Mouse (Mus musculus): ENCODE data around the gene Hoxa7. TPM values are rescaled to one million over a fixed set of nuclear protein-coding genes. Genes with fewer than 3 reads are reported as not detected.
A peak's percentile ranks its signal among the peaks of the same experiment; 100 is the strongest.

Hoxa7 gene
- total RNA-seq, 2 experiments from 2014 or later, result 0.24 to 0.47 TPM

- intact Hi-C loops (cut with DNase I), result no loop called here
- DNase-seq, result no peak
Measured at GRCm38 (mm10) chr6:52241001-52241621, 19.5 kb upstream of the Hoxa7 start.

- intact Hi-C loops (cut with DNase I), result no loop called here
- DNase-seq, result peak; percentile 66 to 76
Measured at GRCm38 (mm10) chr6:52240389-52241000, 18.8 kb upstream of the Hoxa7 start, which contains the start of gene Hoxa10. Hoxa10 (minus strand) TSS chr6:52240854.

DNA sequence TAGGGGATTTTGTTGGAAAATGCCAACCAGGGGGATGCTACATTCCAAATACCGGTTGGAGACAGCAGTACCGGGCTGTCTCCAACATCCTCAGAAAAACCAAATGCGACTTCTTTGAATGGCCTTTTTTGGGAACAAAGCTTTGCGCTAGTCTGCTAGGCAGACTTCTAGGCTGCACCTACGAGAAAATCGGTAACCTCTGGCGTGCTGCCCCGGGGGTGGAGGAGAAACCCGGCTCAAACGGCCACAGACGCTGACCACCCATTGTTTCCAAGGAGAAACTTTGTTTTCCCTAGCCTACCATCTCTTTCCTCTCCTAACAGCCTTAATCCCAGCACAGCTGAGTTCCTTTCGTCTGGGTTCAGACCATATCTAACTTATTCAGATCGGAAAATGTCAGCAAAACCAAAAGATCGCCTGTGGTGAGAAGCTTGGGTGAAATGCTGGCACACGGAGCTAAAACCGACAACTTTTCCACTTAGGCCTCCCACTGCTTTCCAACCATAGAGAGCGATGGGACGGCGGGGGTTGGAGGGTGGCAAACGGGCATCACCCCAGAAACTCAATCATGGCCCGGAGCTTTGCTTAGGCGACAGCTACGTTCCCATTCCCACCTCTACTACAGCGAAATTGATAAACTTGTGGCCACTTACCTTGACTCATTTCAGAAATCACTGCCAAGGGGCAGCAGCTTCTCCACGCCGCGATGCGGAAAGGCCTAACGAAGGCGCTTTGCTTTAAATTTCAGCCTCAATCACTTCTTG lies 18.2 kb upstream of the Hoxa7 start:
- intact Hi-C loops (cut with DNase I), result no loop called here
- DNase-seq, result no peak

DNA sequence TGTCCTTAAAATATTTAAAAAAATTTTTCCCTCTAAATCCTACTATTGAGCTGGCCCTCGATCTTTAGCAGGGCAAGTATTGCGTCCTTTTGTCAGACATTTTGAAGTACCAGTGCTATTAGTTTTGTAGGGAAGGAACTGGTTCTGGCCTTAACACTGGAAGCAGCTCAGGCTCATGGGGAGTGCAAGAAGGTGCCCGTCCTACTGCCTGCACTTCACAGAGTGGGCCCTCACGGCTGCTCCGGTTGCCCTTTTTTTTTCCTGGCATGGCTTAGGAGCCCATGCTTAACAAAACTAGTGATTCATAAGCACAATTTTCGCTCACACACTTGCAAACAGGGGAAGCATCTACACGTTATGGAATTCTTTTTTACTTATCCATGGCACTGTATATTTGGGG lies 17.3 kb upstream of the Hoxa7 start:
- intact Hi-C loops (cut with DNase I), result no loop called here
- DNase-seq, result no peak

DNA sequence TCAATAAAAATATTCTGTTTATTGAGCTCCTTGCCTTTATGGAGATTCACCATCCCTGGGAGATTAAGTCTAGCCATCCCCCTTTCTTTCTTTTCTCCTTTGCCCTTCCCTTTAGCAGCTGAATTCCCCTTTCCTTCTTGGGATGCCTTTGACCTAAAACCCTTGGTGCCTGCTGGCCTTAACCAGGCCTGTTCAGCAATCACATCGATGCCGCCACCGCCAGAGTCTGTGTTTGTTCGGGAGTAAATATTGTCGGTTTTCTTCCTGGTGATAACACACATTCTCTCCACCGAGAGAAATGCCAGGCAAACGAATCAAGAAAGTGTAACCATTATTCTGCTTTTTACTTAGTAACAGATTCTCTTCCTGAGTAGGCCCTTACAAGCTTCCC lies 16.5 kb upstream of the Hoxa7 start:
- intact Hi-C loops (cut with DNase I), result no loop called here
- no peak for DNase-seq

GRCm38 (mm10) chr6:52237346-52238154 lies 15.9 kb upstream of the Hoxa7 start:
- no peak for DNase-seq
- intact Hi-C loops (cut with DNase I), result no loop called here

GRCm38 (mm10) chr6:52236806-52237205 lies 15.2 kb upstream of the Hoxa7 start:
- DNase-seq, result no peak
- intact Hi-C loops (cut with DNase I), result no loop called here

GRCm38 (mm10) chr6:52235866-52236265 lies 14.2 kb upstream of the Hoxa7 start:
- no peak for DNase-seq
- intact Hi-C loops (cut with DNase I), result no loop called here

GRCm38 (mm10) chr6:52235267-52235666 lies 13.6 kb upstream of the Hoxa7 start:
- no peak for DNase-seq
- intact Hi-C loops (cut with DNase I), result no loop called here

DNA sequence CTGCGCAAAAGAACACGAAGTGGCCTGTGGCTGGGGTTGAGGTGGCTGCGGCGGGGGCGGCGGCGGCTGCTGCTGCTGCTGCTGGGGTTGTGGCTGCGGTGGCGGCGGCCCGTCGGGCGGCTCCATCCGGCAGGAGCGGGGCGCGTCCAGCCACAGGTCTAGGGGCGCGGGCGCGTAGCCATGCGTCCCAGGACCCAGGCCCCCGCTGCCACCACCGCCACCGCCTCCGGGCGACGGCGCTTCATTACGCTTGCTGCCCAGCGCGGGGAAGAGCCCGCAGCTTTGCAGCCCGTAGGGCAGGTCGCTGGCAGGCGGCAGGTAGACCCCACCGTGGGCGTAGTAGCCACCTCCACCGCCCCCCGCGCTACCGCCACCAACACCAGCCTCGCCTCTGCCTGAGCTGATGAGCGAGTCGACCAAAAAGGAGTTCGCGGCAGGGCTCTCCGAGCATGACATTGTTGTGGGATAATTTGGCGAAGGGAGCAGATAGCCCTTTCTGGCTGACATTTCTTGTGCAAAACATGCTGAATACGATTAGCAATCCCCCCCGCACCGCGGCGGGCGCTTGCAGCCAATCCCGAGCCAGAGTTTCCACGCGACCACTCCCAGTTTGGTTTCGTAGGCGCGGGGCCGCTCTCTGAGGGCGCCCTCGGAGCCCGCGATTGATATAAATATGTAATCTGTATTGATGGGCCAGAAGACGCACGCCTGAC lies 12.9 kb upstream of the Hoxa7 start:
- no peak for DNase-seq
- intact Hi-C loops (cut with DNase I), result loop anchor here (5.0 kb wide), 1 partner anchor 1057 kb away; no protein-coding TSS in a partner anchor

GRCm38 (mm10) chr6:52233546-52234427 lies 12.1 kb upstream of the Hoxa7 start:
- intact Hi-C loops (cut with DNase I), result loop anchor here (5.0 kb wide), 1 partner anchor 1056 kb away; no protein-coding TSS in a partner anchor
- no peak for DNase-seq

GRCm38 (mm10) chr6:52232984-52233545 lies 11.4 kb upstream of the Hoxa7 start:
- intact Hi-C loops (cut with DNase I), result loop anchor here (5.0 kb wide), 1 partner anchor 1056 kb away; no protein-coding TSS in a partner anchor
- DNase-seq, result no peak

- intact Hi-C loops (cut with DNase I), result loop anchor here (5.0 kb wide), 1 partner anchor 1055 kb away; no protein-coding TSS in a partner anchor
- DNase-seq, result no peak
Measured at GRCm38 (mm10) chr6:52232568-52232965, 10.9 kb upstream of the Hoxa7 start.

- no peak for DNase-seq
Measured at GRCm38 (mm10) chr6:52231885-52232567, 10.4 kb upstream of the Hoxa7 start.

GRCm38 (mm10) chr6:52230516-52231165 lies 9.0 kb upstream of the Hoxa7 start, which contains the start of gene Hoxa9:
Hoxa9 (minus strand) TSS chr6:52231089.
- intact Hi-C loops (cut with DNase I), result loop anchor here (5.0 kb wide), 1 partner anchor 1053 kb away; no protein-coding TSS in a partner anchor
- DNase-seq, result no peak

More at GRCm38 (mm10) chr6:52231885-52232567, 10.4 kb upstream of the Hoxa7 start:
- intact Hi-C loops (cut with DNase I), result loop anchor here (5.0 kb wide), 1 partner anchor 1055 kb away; no protein-coding TSS in a partner anchor

GRCm38 (mm10) chr6:52229558-52230416 lies 8.1 kb upstream of the Hoxa7 start:
- no peak for DNase-seq
- intact Hi-C loops (cut with DNase I), result loop anchor here (5.0 kb wide), 1 partner anchor 1052 kb away; no protein-coding TSS in a partner anchor
